Mouse (Mus musculus): ENCODE data around the gene Reep1. TPM values are rescaled to one million over a fixed set of nuclear protein-coding genes. Genes with fewer than 3 reads are reported as not detected.

Gene Reep1
- total RNA-seq (2021), result 10 to 100 TPM; 17.3 to 18.4 TPM
- long read RNA-seq, experiment 1, transcript Reep1-201 (7 exons, 3,924 nt), result minor isoform, 6 of 31 reads
- long read RNA-seq, experiment 1, transcript Reep1-203 (9 exons, 3,339 nt), result major isoform, 10 of 31 reads
- long read RNA-seq, experiment 1, partial matches to known transcripts, result 3 of 31 reads
- long read RNA-seq, experiment 1, other reads (novel, unspliced or antisense), result 12 of 31 reads
- long read RNA-seq, experiment 2, transcript Reep1-203 (9 exons, 3,339 nt), result major isoform, 12 of 34 reads
- long read RNA-seq, experiment 2, partial matches to known transcripts, result 4 of 34 reads
- long read RNA-seq, experiment 2, other reads (novel, unspliced or antisense), result 15 of 34 reads

DNA sequence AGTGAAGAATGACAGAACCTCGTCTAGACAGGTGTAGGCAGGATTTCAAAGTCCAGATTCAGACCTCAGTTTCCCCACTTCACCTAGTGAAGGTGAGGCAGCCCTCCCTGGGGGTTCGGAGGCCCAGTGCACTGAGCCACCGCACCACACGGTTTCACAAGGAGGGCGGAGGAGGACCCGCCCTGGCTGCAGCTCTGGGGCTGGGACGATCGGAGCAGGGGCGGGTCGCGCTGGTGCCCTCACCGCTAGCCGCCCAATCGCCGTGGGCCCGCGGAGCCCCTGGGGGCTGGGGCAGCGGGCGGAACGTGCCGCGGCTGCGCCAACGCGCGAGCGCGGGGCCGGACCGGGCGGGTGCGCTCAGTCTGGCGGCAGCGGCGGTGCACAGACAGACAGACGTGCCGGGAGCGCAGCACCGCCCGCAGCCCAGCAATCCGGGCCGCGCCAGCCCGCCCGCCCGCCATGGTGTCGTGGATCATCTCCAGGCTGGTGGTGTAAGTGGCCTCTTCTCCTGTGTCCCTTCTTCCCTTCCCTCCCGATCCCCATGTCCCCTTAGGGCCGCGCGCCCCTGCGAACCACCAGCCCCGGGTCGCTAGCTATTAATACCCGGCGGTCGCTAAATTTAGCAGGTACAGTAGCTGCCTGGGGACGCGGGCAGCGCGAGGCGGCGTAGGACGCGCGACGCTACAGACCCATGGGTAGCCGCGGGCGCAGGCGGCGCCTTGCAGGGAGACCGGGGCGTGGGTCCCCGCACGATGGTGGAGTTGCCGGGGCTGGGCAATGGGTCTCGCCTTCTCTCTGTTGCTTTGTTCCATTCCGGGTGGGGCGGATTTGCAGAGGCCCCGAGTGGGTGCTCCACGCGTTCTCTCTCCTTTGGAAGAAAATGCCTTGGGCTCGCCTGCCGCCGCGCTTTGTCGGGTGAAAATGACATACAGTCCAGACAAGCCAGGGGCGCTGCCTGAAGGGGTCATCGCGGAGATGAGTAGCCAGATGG, at the start of gene Reep1:
Gene Reep1, plus strand, starts transcription at position 51 of the 991 bp plus-strand sequence.
- peak; percentile 70 to 78 for DNase-seq

GRCm38 (mm10) chr6:71658290-71658689, 49.1 kb upstream of the Reep1 start:
- DNase-seq, result no peak
- intact Hi-C loops (cut with DNase I), result no loop called here

More for the DNA sequence above, at the start of gene Reep1:
- intact Hi-C loops (cut with DNase I), result loop anchor here (5.0 kb wide), 1 partner anchor 49 kb away; no protein-coding TSS in a partner anchor

GRCm38 (mm10) chr6:71664511-71664910, 42.9 kb upstream of the Reep1 start:
- no peak for DNase-seq
- intact Hi-C loops (cut with DNase I), result no loop called here

- intact Hi-C loops (cut with DNase I), result no loop called here
- peak in 1 of 2 experiments; percentile 23 for DNase-seq
Measured at GRCm38 (mm10) chr6:71673166-71673565, 34.2 kb upstream of the Reep1 start.

- intact Hi-C loops (cut with DNase I), result no loop called here
- no peak for DNase-seq
Measured at GRCm38 (mm10) chr6:71678891-71679290, 28.5 kb upstream of the Reep1 start.

- DNase-seq, result no peak
- intact Hi-C loops (cut with DNase I), result no loop called here
Measured at GRCm38 (mm10) chr6:71695150-71695549, 12.2 kb upstream of the Reep1 start.

GRCm38 (mm10) chr6:71695599-71695998, 11.8 kb upstream of the Reep1 start:
- intact Hi-C loops (cut with DNase I), result no loop called here
- no peak for DNase-seq

DNA sequence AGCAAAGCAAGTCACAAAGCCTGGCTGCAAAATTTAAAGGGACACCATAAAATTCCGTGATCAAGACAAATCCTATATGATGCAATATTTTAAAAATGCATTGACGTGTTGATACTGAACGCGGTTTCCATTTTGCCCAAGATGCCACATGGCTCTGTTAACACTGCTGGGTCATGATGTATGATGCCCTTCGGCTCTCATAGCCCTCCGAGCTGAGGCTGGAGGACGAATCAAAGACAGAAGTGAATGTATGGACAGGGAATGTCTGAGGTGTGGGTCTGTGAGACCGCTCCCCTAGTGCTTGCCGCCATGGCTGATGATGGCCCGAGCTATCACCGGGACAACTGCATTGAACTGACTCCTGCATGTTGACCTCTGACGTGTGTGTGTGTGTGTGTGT, 490 bp upstream of the Reep1 start:
- intact Hi-C loops (cut with DNase I), result loop anchor here (5.0 kb wide), 1 partner anchor 50 kb away; no protein-coding TSS in a partner anchor
- DNase-seq, result no peak

GRCm38 (mm10) chr6:71708528-71708927, 1.2 kb downstream of the Reep1 start:
- no peak for DNase-seq
- intact Hi-C loops (cut with DNase I), result loop anchor here (5.0 kb wide), 1 partner anchor 49 kb away; no protein-coding TSS in a partner anchor

DNA sequence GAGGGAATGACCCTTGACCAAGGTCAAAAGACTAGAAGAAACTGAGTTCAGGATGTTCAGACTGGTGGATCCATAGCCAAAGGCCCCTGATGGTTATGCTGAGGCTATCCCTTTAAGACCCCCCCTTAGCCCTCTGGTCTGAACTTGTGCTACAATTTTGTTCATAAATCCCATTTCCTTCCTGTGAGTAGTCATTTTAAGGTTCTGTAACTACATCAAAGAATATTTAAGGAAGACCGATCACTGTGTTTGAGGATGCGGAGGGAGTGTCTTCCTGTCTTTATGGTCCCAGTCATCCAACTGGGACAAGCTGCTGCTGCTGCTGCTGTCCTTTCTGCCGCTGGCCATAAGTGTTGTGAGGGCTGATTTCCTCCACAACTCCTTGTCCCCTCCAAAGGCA, 3.0 kb downstream of the Reep1 start:
- intact Hi-C loops (cut with DNase I), result no loop called here
- DNase-seq, result no peak

DNA sequence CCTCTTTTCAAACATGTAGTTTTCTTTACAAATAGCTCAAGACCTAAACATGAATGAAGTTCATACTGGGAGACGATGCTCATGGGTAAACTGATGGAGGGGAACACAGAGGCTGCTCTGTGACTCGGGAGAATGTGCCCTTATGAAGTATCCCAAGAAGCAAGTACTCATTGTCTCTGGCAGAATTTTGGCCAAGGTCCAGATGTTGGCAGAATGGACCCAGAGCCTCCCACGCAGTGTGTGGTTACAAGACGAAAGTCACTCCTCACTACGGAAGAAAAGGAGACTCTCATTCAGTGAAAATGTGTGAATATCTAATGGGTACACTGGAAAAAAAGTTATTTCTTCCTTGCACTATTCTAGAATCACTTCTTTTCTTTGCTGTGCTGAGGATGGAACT, 3.8 kb downstream of the Reep1 start:
- no peak for DNase-seq
- intact Hi-C loops (cut with DNase I), result no loop called here

DNA sequence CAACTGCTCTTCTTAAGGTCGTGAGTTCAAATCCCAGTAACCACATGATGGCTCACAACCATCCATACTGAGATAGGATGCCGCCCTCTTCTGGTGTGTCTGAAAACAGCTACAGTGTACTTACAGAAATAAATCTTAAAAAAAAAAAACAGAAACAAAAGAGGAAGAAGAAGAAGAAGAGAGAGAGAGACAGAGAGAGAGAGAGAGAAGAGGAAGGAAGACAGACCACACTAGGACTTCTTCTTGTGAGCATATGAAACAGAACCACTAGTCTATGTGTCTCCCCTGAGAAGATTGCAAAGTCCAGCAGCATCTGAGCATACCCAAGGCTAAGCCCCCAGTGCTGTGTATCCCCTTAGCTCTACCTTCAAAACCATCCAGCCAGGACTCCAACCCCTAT, 6.2 kb downstream of the Reep1 start:
- intact Hi-C loops (cut with DNase I), result no loop called here
- DNase-seq, result no peak

DNA sequence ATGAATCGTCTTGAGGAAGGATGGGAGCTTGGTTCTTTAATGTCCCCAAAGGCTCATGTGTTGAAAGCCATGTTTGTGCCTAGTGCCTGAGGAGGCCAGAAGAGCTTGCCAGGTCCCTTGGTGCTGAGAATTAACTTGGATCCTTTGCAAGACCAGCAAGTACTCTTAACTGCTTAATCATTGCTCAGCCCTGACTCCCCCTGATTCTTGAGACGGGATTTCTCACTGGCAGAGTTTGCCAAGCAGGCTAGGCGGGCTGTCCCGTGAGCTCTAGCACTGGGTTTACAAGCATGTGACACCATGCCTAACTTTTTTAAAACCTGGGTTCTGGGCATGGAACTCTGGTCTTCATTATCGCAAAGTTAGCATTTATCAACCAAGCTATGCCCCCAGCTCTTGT, 7.6 kb downstream of the Reep1 start:
- intact Hi-C loops (cut with DNase I), result no loop called here
- DNase-seq, result no peak

DNA sequence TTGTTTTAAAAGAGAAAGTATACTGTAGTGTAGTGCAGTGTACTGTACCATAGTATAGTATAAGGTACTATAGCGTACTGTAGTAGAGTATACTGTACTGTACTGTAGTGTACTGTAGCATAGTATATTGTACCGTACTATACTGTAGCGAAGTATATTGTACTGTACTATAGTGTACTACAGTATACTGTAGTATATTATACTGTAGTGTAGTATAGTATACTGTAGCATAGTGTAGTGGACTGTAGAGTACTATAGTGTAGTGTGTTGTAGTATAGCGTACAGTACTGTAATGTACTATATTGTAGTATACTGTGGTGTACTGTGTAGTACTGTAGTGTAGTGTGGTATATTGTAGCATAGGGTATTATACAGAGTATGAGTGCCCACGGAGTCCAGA, 9.1 kb downstream of the Reep1 start:
- no peak for DNase-seq
- intact Hi-C loops (cut with DNase I), result no loop called here

GRCm38 (mm10) chr6:71718322-71718721, 11.0 kb downstream of the Reep1 start:
- intact Hi-C loops (cut with DNase I), result no loop called here
- DNase-seq, result no peak

- no peak for DNase-seq
- intact Hi-C loops (cut with DNase I), result no loop called here
Measured at GRCm38 (mm10) chr6:71719302-71719701, 11.9 kb downstream of the Reep1 start.

DNA sequence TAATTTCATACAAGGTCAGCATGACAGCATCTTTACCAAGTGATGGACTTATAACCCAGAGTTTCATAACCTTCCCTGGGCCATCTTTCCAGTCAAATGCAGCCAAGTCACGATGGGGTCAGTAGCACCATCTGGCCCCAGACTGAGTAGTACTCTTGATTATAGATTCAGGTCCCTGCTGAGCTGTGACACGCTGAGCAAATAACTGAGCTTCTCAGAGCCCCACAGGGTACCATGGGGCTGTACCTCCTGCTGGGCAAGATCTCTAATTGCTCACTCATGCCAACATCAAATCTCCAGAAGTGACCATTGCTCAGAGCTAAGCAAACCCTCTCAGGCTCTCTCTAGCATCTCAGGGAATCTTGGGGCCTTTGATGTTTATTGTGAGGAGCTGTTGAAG, 15.6 kb downstream of the Reep1 start:
- DNase-seq, result no peak
- intact Hi-C loops (cut with DNase I), result no loop called here

DNA sequence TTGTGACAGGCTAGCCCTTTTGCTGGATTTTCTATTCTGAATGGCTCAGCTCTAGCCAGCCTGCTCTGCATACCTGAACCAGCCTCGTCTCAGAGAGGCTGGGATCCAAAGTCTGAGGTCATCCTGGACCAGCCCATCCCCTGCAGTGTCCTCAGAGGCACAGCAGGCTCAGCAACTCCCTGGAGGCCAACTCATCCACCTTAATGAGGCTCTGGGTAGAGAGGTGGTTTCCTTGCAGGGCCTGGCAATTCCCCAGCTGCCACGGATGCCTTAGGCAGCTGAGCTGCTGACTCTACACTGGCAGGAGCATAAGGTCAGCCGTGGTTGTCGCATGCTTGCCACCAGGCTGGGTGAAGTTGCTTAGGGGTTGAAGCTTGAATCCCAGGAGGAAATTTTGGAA, 16.2 kb downstream of the Reep1 start:
- no peak for DNase-seq
- intact Hi-C loops (cut with DNase I), result no loop called here

- intact Hi-C loops (cut with DNase I), result no loop called here
- DNase-seq, result no peak
Measured at GRCm38 (mm10) chr6:71726710-71727109, 19.3 kb downstream of the Reep1 start.

GRCm38 (mm10) chr6:71728306-71728705, 20.9 kb downstream of the Reep1 start:
- intact Hi-C loops (cut with DNase I), result no loop called here
- peak in 1 of 2 experiments; percentile 15 for DNase-seq

GRCm38 (mm10) chr6:71734910-71735599, 27.7 kb downstream of the Reep1 start:
- intact Hi-C loops (cut with DNase I), result no loop called here
- no peak for DNase-seq
